Mouse (Mus musculus): ENCODE measurements at regions not wholly inside any gene's neighbourhood (a gene's known extent, or its start where the extent isn't known, plus 50 kb on each side); places are given as distances from the start of the nearest gene placed in this dataset.

GRCm38 (mm10) chr6:111844321-111844835 lies 429.2 kb upstream of the Lmcd1 start:
- TF ChIP-seq MYOD1 (IDR thresholded peaks at IDR 0.05; ENCODE audit: control insufficient read depth in 1 of 3, insufficient read length in 2 of 3, low read depth in 2 of 3) (no peak), USF1 (IDR thresholded peaks at IDR 0.05; ENCODE audit: low read depth) (no peak)
